Mouse (Mus musculus): ENCODE measurements around the gene Evpl.

DNA sequence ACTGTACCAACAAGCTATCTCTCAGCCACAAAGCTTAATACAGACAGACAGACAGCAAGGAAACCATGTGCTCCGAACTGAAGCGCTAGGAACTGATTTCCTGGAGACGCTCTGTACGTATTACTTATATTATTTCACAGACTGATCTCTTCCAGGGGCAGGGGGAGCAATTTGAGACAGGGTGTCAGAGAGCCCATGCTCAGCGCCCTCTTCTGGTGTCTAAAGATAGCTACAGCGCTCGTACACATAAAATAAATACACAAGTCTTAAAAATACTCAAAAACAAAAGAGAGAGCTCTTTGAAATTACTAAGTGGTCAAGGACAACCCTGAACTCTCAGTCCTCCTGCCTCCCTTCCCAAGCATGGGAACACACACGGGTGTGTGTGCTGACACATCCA is 29.8 kb upstream of the Evpl start:
- TF ChIP-seq CTCF (IDR thresholded peaks at IDR 0.05; ENCODE audit: insufficient read depth, low read depth, low read length) (no peak), POLR2A (IDR thresholded peaks at IDR 0.05; ENCODE audit: insufficient read depth, low read depth, low read length) (no peak)

All from olfactory bulb, adult 2 months (tissue).